Comparison of ENCODE assay signal across 15 mouse cellular contexts in genomic region chrX:130876120-130876519, GRCm38 (mm10).
"Had no signal": no experiment of that assay in that cellular context is flagged by ENCODE, and none has a peak within 500 bp of the region (broad histone marks: within the 10 kb centered on the region; RNA-seq: fewer than 3 reads in every experiment).

No protein-coding gene starts in this region.

- DNase-seq: retina, postnatal 1 day; right cerebral cortex, adult 18-20 months; right cerebral cortex, postnatal 14 days; right cerebral cortex, postnatal 25 days; right cerebral cortex, postnatal 4 days; thymus, adult 18-20 months; thymus, adult 2 months; thymus, postnatal 14 days; thymus, postnatal 25 days; thymus, postnatal 36 days; thymus, postnatal 4 days had no signal

- H3K4me1 ChIP-seq: neural tube, embryonic 13.5 days; neural tube, embryonic 15.5 days; stomach, embryonic 15.5 days had no signal

- H3K27me3 ChIP-seq: neural tube, embryonic 13.5 days; neural tube, embryonic 15.5 days; stomach, embryonic 15.5 days had no signal

- H3K27ac ChIP-seq: neural tube, embryonic 13.5 days; neural tube, embryonic 15.5 days; stomach, embryonic 15.5 days; stomach, postnatal 0 days had no signal

- H3K9me3 ChIP-seq: neural tube, embryonic 13.5 days; neural tube, embryonic 15.5 days; stomach, embryonic 15.5 days had no signal

- H3K36me3 ChIP-seq: neural tube, embryonic 13.5 days; neural tube, embryonic 15.5 days; stomach, embryonic 15.5 days had no signal

- H3K9ac ChIP-seq: neural tube, embryonic 13.5 days; neural tube, embryonic 15.5 days; stomach, embryonic 15.5 days had no signal

- H3K4me3 ChIP-seq: neural tube, embryonic 13.5 days; neural tube, embryonic 15.5 days; stomach, embryonic 15.5 days had no signal
